Mouse (Mus musculus) lung, postnatal 25 days (tissue): ENCODE results near the gene Pip4k2c.

Experiments used
- DNase-seq: peaks from one replicate; pipeline ENCODE4 v3.0.0; 2022; ENCODE audit warnings: low spot score

Pip4k2c gene

DNA sequence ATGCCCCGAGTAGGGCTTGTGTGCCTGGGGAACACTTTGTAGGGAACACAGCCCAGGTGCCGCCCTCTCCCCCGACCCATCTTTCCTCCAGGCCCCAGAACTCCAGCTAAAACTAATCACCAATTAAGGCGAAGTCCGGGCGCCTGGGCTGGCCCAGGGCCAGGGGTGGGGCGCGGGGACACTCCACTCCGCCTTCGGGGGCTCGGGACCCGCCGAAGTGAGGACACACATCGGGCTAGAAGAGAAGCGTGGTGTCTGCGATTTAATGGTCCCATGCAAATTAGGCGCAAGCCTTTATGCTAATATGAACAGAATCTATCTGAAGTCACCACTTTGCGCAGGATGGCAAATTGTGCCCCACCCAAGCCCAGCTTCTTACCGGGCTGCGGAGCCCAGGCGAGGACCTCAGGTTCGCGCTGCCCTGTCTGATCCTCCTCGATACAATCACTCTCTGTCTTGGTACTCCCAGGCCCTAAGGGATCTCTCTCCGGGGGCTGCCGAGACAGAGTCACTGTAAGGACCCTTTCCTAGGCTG, 22.2 kb downstream of the Pip4k2c start:
- DNase-seq, result no peak

DNA sequence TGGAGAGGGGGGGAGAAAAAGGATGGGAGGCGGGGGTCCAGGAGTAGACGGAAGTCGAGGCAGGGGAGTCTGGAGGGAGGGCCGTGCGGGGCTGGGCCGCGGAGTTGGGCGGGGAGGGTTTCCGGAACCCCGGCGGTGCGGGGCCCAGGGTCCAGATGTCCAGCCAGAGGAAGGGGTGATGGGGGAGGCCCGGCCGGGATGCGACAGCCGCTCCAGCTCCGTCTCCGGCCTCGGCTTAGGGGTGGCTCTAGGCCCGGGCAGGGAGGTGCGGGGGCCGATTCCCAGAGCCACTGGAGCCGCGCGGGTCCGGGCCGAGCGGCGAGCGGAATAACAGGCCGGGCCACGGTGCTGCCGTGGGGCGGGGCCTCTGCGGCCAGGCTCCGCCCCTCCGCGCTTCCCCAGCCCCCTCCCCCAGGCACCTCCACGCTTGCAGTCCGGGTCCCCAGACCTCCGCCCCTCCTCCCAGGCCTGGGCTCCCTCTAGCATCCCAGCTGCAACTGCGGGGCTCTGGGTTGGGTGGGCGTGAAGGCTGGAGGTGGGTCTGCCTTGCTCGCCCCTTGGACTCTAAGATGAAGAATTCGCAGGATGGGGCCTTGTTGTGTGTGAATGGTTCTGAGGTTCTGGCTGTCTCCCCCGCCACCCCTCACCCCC, 22.8 kb downstream of the Pip4k2c start:
- no peak for DNase-seq

DNA sequence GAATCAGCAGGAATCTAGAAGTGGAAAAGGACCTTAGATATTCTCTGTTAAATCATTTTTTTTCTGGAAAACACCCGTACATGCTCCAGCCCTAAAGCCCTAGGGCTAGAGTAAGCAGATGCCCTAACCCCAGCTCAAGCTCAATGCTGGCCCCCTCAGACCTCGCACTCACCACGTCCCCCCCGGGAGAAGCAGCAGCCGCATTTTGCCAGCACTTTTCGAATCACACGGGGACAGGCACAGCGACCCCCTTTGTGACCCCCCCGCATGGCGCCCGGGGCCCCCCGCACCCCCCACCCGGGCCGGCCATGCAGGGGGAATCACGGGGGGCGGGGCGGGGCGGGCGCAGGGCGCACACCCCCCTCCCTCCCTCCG, 23.3 kb downstream of the Pip4k2c start:
- DNase-seq, result no peak

DNA sequence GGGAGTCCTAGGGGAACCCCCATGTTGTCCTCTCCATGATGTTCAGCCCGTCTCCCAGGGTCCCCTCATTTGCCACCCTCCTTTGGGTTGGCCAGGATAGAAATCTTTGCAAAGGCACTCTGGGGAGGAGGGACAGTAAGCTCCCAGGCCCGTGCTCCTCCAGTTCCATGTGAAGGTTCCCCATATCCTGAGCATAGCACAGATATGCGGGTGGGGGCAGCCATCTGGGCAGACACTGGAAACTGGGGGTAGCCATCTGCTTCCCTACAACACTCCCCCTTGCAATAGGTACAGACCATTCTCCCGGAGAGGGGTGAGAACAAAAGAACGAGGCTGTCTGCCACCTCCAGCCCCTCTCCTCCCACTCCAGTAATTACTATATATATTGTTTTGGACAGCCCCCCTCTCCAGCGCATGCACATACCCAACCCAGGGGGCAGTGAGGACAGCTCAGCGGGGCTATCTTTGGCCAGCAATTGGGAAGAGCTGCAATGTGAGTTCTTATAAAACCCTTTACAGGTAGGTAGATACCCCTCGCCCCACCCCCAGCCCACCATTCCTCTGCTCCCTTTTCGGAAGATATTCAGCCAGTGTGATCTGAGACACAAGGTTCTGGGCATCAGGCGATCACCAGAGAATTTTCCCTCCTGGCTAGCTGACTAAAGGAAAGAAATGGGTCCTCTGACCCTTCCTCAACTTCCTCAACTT, 23.9 kb downstream of the Pip4k2c start:
- no peak for DNase-seq

DNA sequence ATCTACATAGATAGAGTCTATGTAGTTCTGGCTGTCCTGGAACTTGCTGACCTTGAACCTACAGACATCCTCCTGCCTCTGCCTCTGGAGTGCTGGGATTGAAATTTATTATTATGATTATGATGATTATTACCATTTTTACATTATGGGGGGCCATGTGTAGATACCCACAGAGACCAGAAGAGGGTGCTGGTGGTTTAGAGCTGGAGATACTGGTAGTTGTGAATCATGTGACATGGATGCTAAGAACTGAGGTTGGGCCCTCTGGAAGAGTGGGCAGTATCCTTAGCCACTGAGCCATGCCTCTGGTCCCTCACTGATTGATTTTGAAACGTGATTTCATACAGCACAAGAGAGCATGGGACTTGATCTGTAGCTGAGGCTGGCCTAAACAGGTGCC, 24.9 kb downstream of the Pip4k2c start:
- no peak for DNase-seq

DNA sequence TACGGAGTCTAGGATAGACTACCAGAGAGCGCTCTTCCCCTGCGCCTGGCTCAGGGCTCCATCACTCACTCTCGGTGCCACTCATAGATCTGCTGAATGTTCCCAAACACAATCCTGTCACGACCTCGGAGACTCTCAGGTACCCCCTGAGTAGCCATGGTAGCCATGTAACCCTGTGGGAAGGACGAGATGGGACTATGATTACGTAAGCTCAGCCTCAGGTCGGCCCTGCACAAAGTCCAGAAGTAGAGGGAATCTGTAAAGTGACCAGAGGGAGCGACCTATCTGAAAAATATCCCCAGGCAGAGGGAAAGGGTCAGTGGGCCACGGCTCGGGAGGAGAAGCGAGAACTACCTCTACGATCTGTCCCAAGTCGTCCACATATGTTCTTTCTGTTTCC, 25.9 kb downstream of the Pip4k2c start:
- no peak for DNase-seq

DNA sequence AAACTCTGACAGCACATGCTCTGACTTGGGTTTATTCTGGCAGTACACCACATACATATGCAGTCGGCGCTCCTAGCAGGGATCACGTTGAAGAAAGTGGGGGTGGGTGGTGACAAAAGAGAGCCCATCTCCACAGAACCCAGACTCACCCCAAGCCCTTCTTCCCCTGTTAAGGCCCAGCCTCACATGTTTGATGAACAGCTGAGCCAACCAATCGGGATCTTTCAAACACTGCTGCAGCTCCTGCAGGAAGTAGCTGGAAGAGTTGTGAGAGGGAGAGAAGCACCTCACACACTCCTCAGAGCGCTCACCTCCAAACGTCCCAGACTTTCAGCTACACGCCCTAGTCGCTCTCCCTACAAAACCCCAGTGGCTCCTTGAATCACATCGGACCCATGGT, 26.3 kb downstream of the Pip4k2c start:
- no peak for DNase-seq

DNA sequence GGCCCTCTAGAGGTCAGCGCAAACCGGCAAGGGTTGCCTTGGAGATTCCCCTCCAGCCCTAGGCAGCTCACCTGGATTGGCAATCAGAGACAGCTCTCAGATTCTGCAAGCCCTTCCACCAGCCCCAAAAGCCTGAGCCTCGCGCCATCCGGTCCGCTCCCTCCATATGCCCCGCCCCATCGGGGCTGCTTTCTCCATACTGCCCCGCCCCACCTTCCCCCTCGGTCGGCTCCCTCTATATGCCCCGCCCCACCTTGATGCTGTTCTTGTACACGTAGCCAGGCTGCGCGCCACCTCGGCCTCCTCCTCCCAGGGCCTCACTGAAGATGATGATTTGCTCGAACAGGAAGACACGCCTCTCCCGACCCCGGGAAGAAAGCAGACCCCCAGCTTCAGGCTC, 27.6 kb downstream of the Pip4k2c start:
- DNase-seq, result no peak

DNA sequence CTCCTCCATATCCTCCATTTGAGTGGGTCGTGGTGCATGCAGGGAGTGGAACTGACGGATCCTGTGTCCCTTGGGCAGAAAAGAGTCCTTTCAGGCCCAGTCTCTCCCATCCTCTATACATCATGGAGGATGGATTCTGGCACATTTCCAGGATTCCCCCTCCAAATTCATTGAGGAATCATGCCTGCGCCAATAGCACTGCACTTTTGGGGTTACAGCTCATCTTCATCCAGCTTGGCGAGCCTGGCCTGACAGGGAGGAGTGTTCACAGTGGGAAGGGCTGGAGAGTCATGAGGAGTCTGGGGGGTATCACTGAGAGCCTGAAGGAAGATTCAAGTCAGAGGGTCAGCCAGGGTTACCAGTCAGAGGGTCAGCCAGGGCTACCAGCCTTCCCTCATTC, 28.8 kb downstream of the Pip4k2c start:
- DNase-seq, result no peak

DNA sequence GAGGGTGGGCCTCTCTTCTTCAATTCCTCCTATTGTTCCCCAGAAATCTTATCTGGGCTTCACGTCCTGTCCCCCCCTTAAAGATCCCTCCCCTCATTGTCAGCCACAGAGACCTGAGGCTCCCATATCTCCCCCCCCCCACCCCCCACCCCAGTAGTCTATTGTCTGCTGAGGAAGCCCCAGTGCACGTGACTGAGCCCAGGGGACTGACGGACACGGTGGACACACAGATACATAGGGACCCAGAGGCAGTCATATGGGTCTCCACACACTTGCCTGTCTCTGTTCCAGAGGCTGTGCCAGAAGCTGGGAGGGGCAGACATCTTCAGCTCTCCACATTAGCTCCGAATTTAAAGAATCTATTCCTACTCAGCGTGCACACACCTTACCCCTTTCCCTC, 29.8 kb downstream of the Pip4k2c start:
- DNase-seq, result no peak

DNA sequence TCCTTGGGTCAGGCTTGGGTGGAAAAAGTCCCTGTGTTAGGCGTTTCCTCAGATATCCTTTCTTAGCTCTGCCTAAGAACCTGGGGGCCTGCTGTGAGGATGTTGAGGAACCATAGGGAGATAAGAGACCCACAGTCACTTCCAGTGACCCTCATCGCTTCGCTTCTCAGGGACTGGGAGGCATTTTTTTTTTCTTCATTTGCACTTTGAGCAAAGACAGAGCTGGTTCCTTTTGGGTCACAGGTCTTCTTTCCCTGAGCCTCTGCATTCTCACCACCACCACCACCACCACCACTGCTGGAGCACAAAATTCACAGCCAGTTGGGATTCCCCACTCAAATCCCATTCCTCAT, 30.7 kb downstream of the Pip4k2c start:
- DNase-seq, result no peak

DNA sequence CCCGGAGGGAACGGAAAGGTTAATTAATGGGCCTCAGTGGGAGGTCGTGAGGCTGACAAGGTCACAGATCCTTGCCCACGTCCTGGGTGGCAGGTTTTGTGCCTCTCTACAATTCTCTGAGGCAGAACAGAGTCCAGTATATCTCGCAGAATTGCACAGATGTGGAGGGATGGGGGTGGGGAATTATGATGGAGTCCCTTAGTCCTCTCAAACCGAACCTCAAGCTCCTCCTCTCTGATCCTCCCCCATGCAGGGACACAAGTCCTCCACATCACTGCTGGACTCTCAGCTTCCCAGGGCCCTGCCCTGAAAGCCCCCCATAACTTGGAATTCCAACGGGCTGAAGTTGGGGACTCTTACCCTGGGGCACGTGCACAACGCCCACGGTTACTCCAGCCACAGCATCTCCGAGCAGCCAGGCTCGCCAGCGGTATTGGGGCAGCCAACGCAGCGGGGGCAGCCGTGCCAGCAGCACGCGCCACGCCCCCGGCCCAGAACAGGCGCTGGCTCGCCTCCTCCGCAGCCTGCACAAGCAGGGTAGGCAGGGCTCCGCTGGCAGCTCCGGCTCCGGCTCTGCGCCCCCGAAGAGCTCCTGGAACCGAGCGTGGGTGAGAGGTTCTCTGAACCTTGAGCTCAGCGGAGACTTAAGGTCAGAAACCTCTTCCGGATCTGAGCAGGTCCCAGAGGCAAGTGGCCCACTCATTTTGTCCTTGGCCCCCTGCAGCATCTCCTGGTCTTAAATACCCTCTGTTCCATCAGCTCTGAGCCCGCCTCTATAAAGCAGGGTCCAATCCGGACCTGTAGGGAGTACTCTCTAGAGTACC, 31.3 kb downstream of the Pip4k2c start, which contains the start of gene Slc26a10:
Gene Slc26a10, minus strand, starts transcription at position 775 of the 824 bp plus-strand sequence.
- no peak for DNase-seq

DNA sequence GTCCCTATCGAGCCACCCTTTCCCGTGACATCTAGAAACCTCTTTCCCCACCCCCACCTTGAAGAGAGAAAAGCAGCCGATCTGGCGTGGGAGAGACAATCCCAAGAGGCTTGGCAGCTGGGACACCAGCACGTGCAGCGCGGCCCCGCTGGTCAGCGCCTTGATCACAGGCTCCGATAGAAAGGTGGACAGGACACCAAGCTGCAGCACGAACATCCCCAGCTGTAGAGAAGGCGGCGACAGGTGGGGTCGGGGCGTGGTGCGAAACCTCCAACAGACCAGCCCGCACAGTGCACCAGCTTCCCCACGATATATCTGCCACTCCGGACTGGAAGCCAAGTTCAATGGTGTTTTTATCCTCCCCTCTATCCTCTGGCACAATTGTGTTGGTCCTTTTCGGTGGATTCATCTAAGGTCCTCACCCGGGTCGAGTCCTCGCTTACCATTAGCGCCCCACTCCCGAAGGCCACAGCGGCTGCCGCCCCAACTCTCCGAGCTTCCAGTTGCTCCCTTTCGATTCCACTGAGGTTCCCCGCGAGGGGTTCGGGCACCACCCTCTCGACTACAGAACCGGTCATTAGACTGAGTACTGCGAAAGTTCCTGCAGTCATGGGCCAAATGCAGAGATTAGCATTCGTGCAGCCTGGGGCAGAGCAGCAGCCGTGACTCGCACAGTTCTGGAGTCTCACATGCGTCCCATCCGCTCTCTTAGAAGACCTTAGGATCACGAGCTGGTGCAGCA, 32.9 kb downstream of the Pip4k2c start:
- DNase-seq, result no peak

DNA sequence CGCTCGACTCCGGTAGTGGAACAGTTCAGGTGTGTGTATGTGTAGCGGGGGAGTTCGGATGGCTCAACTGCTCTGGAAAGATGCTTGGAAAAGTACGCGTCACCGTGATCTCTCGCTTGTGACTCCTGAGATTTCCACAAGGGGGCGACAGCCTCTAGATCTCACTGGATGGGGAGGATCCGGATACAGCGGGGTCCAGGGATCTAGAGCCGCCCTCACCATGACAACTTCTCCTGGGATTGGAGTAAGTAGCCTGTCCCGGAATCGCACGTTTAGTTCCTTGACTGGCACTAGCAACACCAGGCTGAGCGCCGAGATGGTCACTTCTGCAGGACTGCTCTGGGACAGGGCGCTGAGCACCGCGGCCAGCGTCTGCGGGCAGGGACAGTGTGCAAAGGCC, 33.7 kb downstream of the Pip4k2c start:
- DNase-seq, result peak; percentile 73

DNA sequence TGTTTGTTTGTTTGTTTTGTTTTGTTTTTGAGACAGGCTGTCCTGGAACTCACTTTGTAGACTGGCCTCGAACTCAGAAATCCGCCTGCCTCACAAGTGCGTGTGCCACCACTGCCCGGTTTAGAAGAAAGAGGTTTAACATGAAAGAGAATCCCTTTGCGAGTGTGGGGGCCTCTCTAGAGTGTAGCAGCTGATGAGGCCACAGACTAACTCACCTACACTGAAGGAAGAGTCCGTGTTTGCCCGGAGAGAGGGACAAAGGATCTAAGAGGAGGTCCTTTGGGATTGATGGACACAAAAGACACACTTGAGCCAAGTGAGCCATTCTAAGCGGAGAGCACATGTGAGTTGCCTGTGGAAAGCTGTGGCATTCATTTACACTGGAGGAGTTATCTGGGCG, 34.1 kb downstream of the Pip4k2c start:
- DNase-seq, result no peak

DNA sequence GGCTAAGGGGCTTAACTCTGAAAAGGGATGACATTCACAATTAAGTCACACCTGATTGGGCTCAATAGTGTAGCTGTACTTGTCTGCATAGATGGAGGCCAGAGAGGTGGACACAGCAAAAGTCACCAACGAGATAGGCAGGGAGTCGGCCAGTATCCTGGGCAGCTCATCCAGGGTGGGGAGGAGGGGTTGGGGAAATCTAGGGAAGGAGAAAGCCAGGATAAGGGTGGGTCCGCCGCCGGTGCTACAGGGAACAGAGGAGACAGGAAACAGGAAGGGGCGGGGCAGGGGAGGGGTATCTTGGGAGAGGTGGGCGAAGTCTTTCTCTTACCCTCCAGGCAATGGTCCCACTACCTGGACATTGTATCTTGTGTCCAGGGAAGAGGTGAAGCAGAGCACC, 34.6 kb downstream of the Pip4k2c start:
- DNase-seq, result no peak

DNA sequence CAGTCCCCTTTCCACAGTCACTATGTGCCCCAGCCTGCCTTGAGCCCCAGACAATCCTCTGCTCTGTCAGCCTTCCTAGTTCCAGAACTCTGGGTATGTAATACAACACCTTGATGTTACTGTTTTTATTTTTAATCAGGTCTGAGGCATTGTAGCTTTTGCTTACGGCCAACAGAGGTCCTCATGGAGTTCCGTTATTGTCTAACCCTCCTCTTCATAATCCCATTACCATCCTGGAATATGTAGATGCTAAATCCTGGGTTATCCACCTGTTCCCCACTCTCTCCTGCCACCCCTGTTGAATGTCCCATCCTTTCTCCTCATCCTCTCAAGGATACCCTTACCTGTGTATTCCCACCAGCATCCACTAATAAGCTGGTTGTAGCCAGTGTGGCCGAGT, 35.2 kb downstream of the Pip4k2c start:
- no peak for DNase-seq

DNA sequence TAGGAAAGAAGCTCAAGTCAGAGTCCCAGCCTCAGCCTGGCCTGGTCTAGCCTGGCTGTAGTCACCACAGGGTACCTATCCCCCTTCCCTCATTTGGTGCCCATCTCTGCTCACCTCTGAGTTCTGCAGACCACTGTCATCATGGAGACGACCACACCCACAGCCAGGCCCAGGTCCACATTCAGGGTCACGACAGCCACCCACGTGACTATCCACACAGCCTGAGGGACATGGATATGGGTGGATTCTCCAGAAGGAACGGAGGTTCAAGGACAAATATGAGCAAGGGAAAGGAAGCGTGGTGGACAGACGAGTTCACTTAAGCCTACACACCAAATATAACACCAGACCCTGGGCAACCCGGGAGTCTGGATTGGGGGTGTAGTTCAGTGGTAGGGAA, 37.2 kb downstream of the Pip4k2c start:
- DNase-seq, result no peak

DNA sequence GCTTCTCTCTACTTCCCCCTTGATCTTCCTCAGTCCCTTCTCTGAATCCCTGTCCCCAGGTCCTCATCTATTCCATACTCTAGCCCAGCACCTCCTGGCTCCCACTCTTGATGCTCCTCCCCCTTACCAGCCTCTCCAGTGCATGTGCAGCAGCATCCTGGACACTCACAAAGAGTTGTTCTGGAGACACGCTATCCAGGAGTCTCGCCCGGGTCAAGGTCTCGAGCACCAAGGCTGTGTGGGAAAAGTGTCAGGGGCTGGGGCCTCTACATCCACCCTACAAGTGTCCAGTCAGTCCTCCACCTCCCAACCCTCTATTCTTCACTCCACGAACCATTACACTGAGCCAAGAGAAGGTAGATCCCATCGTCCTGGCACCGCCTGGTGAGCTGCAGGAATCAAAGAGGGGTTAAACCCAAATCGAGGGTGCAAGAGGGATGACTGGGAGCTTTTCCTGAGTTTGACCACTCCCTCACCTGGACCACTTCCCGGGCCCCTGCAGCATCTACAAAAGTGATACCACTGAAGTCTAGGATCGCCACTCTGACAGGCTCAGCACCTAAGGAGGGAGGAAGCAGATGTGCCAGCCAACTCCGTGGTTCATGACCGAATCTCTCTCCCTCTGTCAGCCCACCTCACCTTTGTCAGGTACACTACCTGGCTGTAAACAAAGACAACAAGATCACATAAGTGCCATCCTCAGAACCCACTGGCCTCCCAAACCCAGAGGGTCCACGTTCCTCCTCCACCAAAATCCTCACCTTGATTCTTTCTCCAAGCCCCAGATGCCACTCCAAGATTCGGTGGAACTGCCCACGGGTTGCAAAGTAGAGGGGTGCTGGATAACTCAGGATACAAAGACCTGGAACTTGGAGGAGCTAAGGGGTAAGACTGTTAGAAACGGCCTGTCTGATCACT, 38.0 kb downstream of the Pip4k2c start:
- DNase-seq, result no peak

DNA sequence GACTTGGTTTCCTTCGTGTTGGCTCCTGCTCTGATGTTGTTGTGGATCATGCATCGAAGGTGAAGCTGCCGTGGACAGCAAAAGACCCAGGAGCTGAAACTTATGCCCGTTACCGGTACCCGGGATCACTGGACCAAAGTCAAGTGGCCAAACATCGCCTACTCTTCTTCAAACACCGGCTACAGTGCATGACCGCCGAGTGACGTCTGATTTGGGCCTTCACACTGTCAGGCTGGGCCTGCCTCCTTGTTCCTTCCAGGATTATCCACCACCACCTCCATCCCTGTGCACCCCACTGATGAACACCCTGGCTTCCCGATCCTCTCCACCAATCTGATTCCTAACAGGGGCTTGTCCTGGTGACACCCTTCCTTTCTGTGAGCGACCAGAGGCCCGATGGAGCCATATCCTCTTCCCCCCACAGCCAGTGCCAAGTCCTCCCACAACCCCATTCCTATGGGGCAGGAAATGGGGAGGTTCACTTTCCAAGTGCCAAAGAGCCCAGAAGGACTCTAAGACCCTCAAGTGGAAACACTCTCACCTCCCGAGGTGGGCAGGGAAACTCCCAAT, 39.7 kb downstream of the Pip4k2c start:
- no peak for DNase-seq

DNA sequence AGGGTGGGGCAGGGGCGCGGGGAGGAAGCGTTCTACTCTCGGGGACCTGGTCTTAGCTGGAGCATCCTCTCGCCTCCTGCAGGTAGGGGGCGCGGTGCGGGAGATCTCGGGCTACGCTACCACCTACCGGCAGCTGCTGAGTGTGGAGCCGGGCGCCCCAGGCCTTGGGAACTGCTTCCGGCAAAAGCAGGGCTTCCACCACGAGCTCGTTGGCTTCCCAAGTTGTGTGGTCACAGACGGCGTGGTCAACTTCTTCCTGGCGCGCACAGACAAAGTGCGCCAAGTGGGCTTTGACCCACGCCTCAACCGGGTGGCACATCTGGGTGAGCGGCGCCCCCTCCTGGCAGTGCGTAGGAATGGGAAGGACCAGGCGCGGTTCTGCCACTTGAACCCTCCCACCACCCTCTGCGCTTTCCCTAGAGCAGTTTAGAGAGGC, 40.5 kb downstream of the Pip4k2c start:
- DNase-seq, result peak; percentile 76
